Mouse (Mus musculus) ES-E14 (cell line): ENCODE results near the gene Lrrc8d.

ENCODE experiments used
- CHD2 ChIP-seq: IDR thresholded peaks from 2 replicates; pipeline ENCODE4 v1.6.1; 2014; ENCODE audit warnings: mild to moderate bottlenecking, low read depth, low read length, inconsistent platforms
- HCFC1 ChIP-seq: IDR thresholded peaks from 2 replicates; pipeline ENCODE4 v1.6.1; 2012; ENCODE audit warnings: low read length, inconsistent platforms, borderline replicate concordance; ENCODE audit not compliant: insufficient read depth
- ZC3H11A ChIP-seq: IDR thresholded peaks from 2 replicates; pipeline ENCODE4 v1.6.1; 2012; ENCODE audit warnings: low read depth, mild to moderate bottlenecking, inconsistent platforms, low read length, borderline replicate concordance
- ZNF384 ChIP-seq: IDR thresholded peaks from 2 replicates; pipeline ENCODE4 v1.6.1; 2012; ENCODE audit warnings: low read depth, low read length, inconsistent platforms

DNA sequence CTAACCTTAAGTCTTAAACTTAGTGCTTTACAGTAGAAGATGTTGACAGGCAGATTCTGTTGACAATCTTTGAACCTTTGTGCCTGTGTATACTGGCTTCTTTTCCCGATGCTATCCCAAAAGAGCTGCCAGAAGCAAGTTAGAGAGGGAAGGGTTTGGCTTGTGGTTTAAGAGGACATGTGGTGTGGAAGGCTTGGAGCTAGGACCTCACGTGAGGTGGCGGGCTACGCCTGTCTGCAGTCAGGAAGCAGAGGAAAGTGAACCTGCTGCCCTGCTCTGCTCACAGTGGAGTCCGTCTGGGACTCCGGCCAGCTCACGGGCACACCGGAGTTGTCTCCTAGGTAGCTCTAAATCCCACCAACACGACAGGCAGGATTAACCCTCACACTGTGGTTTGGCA, 59.1 kb downstream of the Lrrc8d start:
- no peak for TF ChIP-seq HCFC1
- TF ChIP-seq ZNF384, result no peak
- TF ChIP-seq CHD2, result no peak
- TF ChIP-seq ZC3H11A, result no peak
